Mouse (Mus musculus): ENCODE results near the gene Ckb. TPM values are rescaled to one million over a fixed set of nuclear protein-coding genes. Genes with fewer than 3 reads are reported as not detected.

Gene Ckb
- polyA plus RNA-seq, 1 experiment from 2014 or later, result 555 TPM

GRCm38 (mm10) chr12:111708181-111708580 is 36.0 kb upstream of the Ckb start:
- WGBS, result 80% methylated on average over 4 of the region's 4 CpGs
- no peak for ATAC-seq (ENCODE audit: insufficient number of reproducible peaks, insufficient read depth, low FRiP score, low read depth)

GRCm38 (mm10) chr12:111705186-111705973 is 33.2 kb upstream of the Ckb start:
- ATAC-seq (ENCODE audit: insufficient number of reproducible peaks, insufficient read depth, low FRiP score, low read depth), result no peak
- 41% methylated on average over 15 of the region's 15 CpGs for WGBS
- Histone ChIP-seq H3K9me3 (ENCODE audit: control insufficient read depth, low read depth, low read length) (no peaks in the 10 kb centered on the region), H3K36me3 (ENCODE audit: control insufficient read depth, insufficient read depth, low read length) (peaks cover 23% of the 10 kb centered on the region), H3K4me2 (replicated peaks; ENCODE audit: low read depth, low read length) (no peak overlapping the region), H3K4me1 (ENCODE audit: control insufficient read depth, insufficient read depth, low read length) (peaks cover 4% of the 10 kb centered on the region; the same call in 1 of the 2 replicates), H3K27me3 (ENCODE audit: control insufficient read depth, insufficient read depth, low read length) (no peaks in the 10 kb centered on the region), H3K4me3 (ENCODE audit: low read depth, low read length) (no peak overlapping the region), H3K9ac (replicated peaks; ENCODE audit: low read depth, low read length) (no peak overlapping the region), H3K27ac (ENCODE audit: low read length) (no peak overlapping the region)

More at GRCm38 (mm10) chr12:111708181-111708580, 36.0 kb upstream of the Ckb start:
- peaks cover 13% of the 10 kb centered on the region; the same call in 1 of the 2 replicates for H3K4me1 ChIP-seq (ENCODE audit: control insufficient read depth, insufficient read depth, low read length)
- H3K27ac ChIP-seq (ENCODE audit: low read length), result no peak overlapping the region
- H3K4me2 ChIP-seq (replicated peaks; ENCODE audit: low read depth, low read length), result no peak overlapping the region
- no peak overlapping the region for H3K4me3 ChIP-seq (ENCODE audit: low read depth, low read length)
- no peak overlapping the region for H3K9ac ChIP-seq (replicated peaks; ENCODE audit: low read depth, low read length)
- peaks cover 29% of the 10 kb centered on the region for H3K36me3 ChIP-seq (ENCODE audit: control insufficient read depth, insufficient read depth, low read length)
- H3K9me3 ChIP-seq (ENCODE audit: control insufficient read depth, low read depth, low read length), result no peaks in the 10 kb centered on the region
- no peaks in the 10 kb centered on the region for H3K27me3 ChIP-seq (ENCODE audit: control insufficient read depth, insufficient read depth, low read length)

GRCm38 (mm10) chr12:111704609-111705008 is 32.5 kb upstream of the Ckb start:
- Histone ChIP-seq H3K27me3 (ENCODE audit: control insufficient read depth, insufficient read depth, low read length) (no peaks in the 10 kb centered on the region), H3K4me2 (replicated peaks; ENCODE audit: low read depth, low read length) (no peak overlapping the region), H3K9ac (replicated peaks; ENCODE audit: low read depth, low read length) (no peak overlapping the region), H3K4me1 (ENCODE audit: control insufficient read depth, insufficient read depth, low read length) (peaks cover 4% of the 10 kb centered on the region; the same call in 1 of the 2 replicates), H3K9me3 (ENCODE audit: control insufficient read depth, low read depth, low read length) (no peaks in the 10 kb centered on the region), H3K4me3 (ENCODE audit: low read depth, low read length) (no peak overlapping the region), H3K36me3 (ENCODE audit: control insufficient read depth, insufficient read depth, low read length) (peaks cover 16% of the 10 kb centered on the region; the same call in 1 of the 2 replicates), H3K27ac (ENCODE audit: low read length) (no peak overlapping the region)
- ATAC-seq (ENCODE audit: insufficient number of reproducible peaks, insufficient read depth, low FRiP score, low read depth), result peak; percentile 47; the same call in 1 of the 2 replicates
- WGBS, result 41% methylated on average over 9 of the region's 9 CpGs

- Histone ChIP-seq H3K4me1 (ENCODE audit: control insufficient read depth, insufficient read depth, low read length) (peaks cover 4% of the 10 kb centered on the region; the same call in 1 of the 2 replicates), H3K4me2 (replicated peaks; ENCODE audit: low read depth, low read length) (no peak overlapping the region)
- WGBS, result 72% methylated on average over 3 of the region's 3 CpGs
These were observed 31.2 kb upstream of the Ckb start for GRCm38 (mm10) chr12:111703301-111703700.

GRCm38 (mm10) chr12:111700920-111701458 is 28.9 kb upstream of the Ckb start:
- H3K36me3 ChIP-seq (ENCODE audit: control insufficient read depth, insufficient read depth, low read length), result no peaks in the 10 kb centered on the region
- no peaks in the 10 kb centered on the region for H3K27me3 ChIP-seq (ENCODE audit: control insufficient read depth, insufficient read depth, low read length)
- no peak for ATAC-seq (ENCODE audit: insufficient number of reproducible peaks, insufficient read depth, low FRiP score, low read depth)
- H3K4me3 ChIP-seq (ENCODE audit: low read depth, low read length), result no peak overlapping the region
- H3K9ac ChIP-seq (replicated peaks; ENCODE audit: low read depth, low read length), result no peak overlapping the region
- H3K4me2 ChIP-seq (replicated peaks; ENCODE audit: low read depth, low read length), result no peak overlapping the region
- 42% methylated on average over 9 of the region's 9 CpGs for WGBS
- no peak overlapping the region for H3K27ac ChIP-seq (ENCODE audit: low read length)
- no peaks in the 10 kb centered on the region for H3K9me3 ChIP-seq (ENCODE audit: control insufficient read depth, low read depth, low read length)
- H3K4me1 ChIP-seq (ENCODE audit: control insufficient read depth, insufficient read depth, low read length), result peaks cover 4% of the 10 kb centered on the region; the same call in 1 of the 2 replicates

More at GRCm38 (mm10) chr12:111703301-111703700, 31.2 kb upstream of the Ckb start:
- no peak overlapping the region for H3K4me3 ChIP-seq (ENCODE audit: low read depth, low read length)
- 0 out of 2 replicates have a peak, but pooled peaks cover 4% of the 10 kb centered on the region for H3K36me3 ChIP-seq (ENCODE audit: control insufficient read depth, insufficient read depth, low read length)
- no peaks in the 10 kb centered on the region for H3K9me3 ChIP-seq (ENCODE audit: control insufficient read depth, low read depth, low read length)
- H3K27ac ChIP-seq (ENCODE audit: low read length), result no peak overlapping the region
- no peak overlapping the region for H3K9ac ChIP-seq (replicated peaks; ENCODE audit: low read depth, low read length)
- H3K27me3 ChIP-seq (ENCODE audit: control insufficient read depth, insufficient read depth, low read length), result no peaks in the 10 kb centered on the region
- ATAC-seq (ENCODE audit: insufficient number of reproducible peaks, insufficient read depth, low FRiP score, low read depth), result no peak

- no peak overlapping the region for H3K4me2 ChIP-seq (replicated peaks; ENCODE audit: low read depth, low read length)
- no peaks in the 10 kb centered on the region for H3K9me3 ChIP-seq (ENCODE audit: control insufficient read depth, low read depth, low read length)
- WGBS, result 77% methylated on average over 4 of the region's 4 CpGs
- H3K27ac ChIP-seq (ENCODE audit: low read length), result no peak overlapping the region
- no peaks in the 10 kb centered on the region for H3K36me3 ChIP-seq (ENCODE audit: control insufficient read depth, insufficient read depth, low read length)
- H3K4me3 ChIP-seq (ENCODE audit: low read depth, low read length), result no peak overlapping the region
- H3K9ac ChIP-seq (replicated peaks; ENCODE audit: low read depth, low read length), result no peak overlapping the region
- no peaks in the 10 kb centered on the region for H3K27me3 ChIP-seq (ENCODE audit: control insufficient read depth, insufficient read depth, low read length)
- H3K4me1 ChIP-seq (ENCODE audit: control insufficient read depth, insufficient read depth, low read length), result peaks cover 8% of the 10 kb centered on the region
- no peak for ATAC-seq (ENCODE audit: insufficient number of reproducible peaks, insufficient read depth, low FRiP score, low read depth)
These were observed 27.4 kb upstream of the Ckb start for GRCm38 (mm10) chr12:111699542-111699941.

GRCm38 (mm10) chr12:111698346-111698913 is 26.3 kb upstream of the Ckb start:
- no peaks in the 10 kb centered on the region for H3K9me3 ChIP-seq (ENCODE audit: control insufficient read depth, low read depth, low read length)
- no peak overlapping the region for H3K27ac ChIP-seq (ENCODE audit: low read length)
- H3K4me1 ChIP-seq (ENCODE audit: control insufficient read depth, insufficient read depth, low read length), result peaks cover 19% of the 10 kb centered on the region
- no peaks in the 10 kb centered on the region for H3K27me3 ChIP-seq (ENCODE audit: control insufficient read depth, insufficient read depth, low read length)
- WGBS, result 81% methylated on average over 6 of the region's 6 CpGs
- H3K36me3 ChIP-seq (ENCODE audit: control insufficient read depth, insufficient read depth, low read length), result no peaks in the 10 kb centered on the region
- no peak overlapping the region for H3K9ac ChIP-seq (replicated peaks; ENCODE audit: low read depth, low read length)
- no peak overlapping the region for H3K4me2 ChIP-seq (replicated peaks; ENCODE audit: low read depth, low read length)
- no peak overlapping the region for H3K4me3 ChIP-seq (ENCODE audit: low read depth, low read length)
- no peak for ATAC-seq (ENCODE audit: insufficient number of reproducible peaks, insufficient read depth, low FRiP score, low read depth)

GRCm38 (mm10) chr12:111697708-111698107 is 25.6 kb upstream of the Ckb start:
- no peaks in the 10 kb centered on the region for H3K36me3 ChIP-seq (ENCODE audit: control insufficient read depth, insufficient read depth, low read length)
- H3K4me3 ChIP-seq (ENCODE audit: low read depth, low read length), result no peak overlapping the region
- 61% methylated on average over 4 of the region's 4 CpGs for WGBS
- no peaks in the 10 kb centered on the region for H3K9me3 ChIP-seq (ENCODE audit: control insufficient read depth, low read depth, low read length)
- H3K4me1 ChIP-seq (ENCODE audit: control insufficient read depth, insufficient read depth, low read length), result peaks cover 21% of the 10 kb centered on the region
- no peak for ATAC-seq (ENCODE audit: insufficient number of reproducible peaks, insufficient read depth, low FRiP score, low read depth)
- H3K9ac ChIP-seq (replicated peaks; ENCODE audit: low read depth, low read length), result no peak overlapping the region
- no peaks in the 10 kb centered on the region for H3K27me3 ChIP-seq (ENCODE audit: control insufficient read depth, insufficient read depth, low read length)
- no peak overlapping the region for H3K4me2 ChIP-seq (replicated peaks; ENCODE audit: low read depth, low read length)
- no peak overlapping the region for H3K27ac ChIP-seq (ENCODE audit: low read length)

All from stomach, embryonic 14.5 days (tissue).